Mouse (Mus musculus) midbrain, postnatal 0 days (tissue): ENCODE measurements at regions not wholly inside any gene's neighbourhood (a gene's known extent, or its start where the extent isn't known, plus 50 kb on each side); places are given as distances from the start of the nearest gene placed in this dataset.
A peak's percentile ranks its signal among the peaks of the same experiment; 100 is the strongest.

Source experiments
- ATAC-seq: fragments of 200-750 bp; cut with Nextera tagmentation; 2 replicates; pipeline ENCODE4 v1.8.0; 2017; ENCODE audit warnings: moderate number of reproducible peaks, mild to moderate bottlenecking, moderate TSS enrichment, moderate library complexity; ENCODE audit not compliant: low FRiP score
- DNase-seq: peaks from one replicate; pipeline ENCODE4 v3.0.0-alpha.2; 2015; ENCODE audit warnings: low spot score
- H3K27ac ChIP-seq: fragments of 300-500 bp; sonication (generic); 2 replicates; pipeline ENCODE4 v1.5.1; 2014; ENCODE audit warnings: low read depth, mild to moderate bottlenecking, low read length, mixed read lengths
- H3K27me3 ChIP-seq: fragments of 300-500 bp; sonication (generic); 2 replicates; pipeline ENCODE4 v1.6.1; 2014; ENCODE audit warnings: low read length, control low read depth, mixed read lengths; ENCODE audit not compliant: insufficient read depth
- H3K36me3 ChIP-seq: fragments of 300-500 bp; sonication (generic); 2 replicates; pipeline ENCODE4 v1.6.1; 2014; ENCODE audit warnings: low read length, control low read depth, mixed read lengths; ENCODE audit not compliant: insufficient read depth
- H3K4me1 ChIP-seq: fragments of 300-500 bp; sonication (generic); 2 replicates; pipeline ENCODE4 v1.6.1; 2014; ENCODE audit warnings: mild to moderate bottlenecking, control low read depth, antibody characterized with exemption, low read length, mixed read lengths; ENCODE audit not compliant: insufficient read depth
- H3K4me2 ChIP-seq: fragments of 300-500 bp; sonication (generic); 2 replicates; pipeline ENCODE4 v1.6.1; 2014; ENCODE audit warnings: low read depth, mild to moderate bottlenecking, low read length, mixed read lengths; ENCODE audit not compliant: poor library complexity, severe bottlenecking
- H3K4me3 ChIP-seq: fragments of 300-500 bp; sonication (generic); 2 replicates; pipeline ENCODE4 v1.5.1; 2014; ENCODE audit warnings: low read depth, mild to moderate bottlenecking, low read length, moderate library complexity
- H3K9ac ChIP-seq: fragments of 300-500 bp; sonication (generic); replicated peaks from 2 replicates; pipeline ENCODE4 v1.6.1; 2014; ENCODE audit warnings: mild to moderate bottlenecking, low read length, moderate library complexity, mixed read lengths; ENCODE audit not compliant: poor library complexity, severe bottlenecking
- H3K9me3 ChIP-seq: fragments of 300-500 bp; sonication (generic); 2 replicates; pipeline ENCODE4 v1.6.1; 2016; ENCODE audit warnings: low read length, control low read depth
- CTCF ChIP-seq: IDR thresholded peaks from 2 replicates; pipeline ENCODE4 v1.5.1; 2016; ENCODE audit warnings: antibody characterized with exemption, mild to moderate bottlenecking
- WGBS: fragments of 180-500 bp; shearing (Covaris S2); extraction: QIAGEN DNeasy Blood & Tissue Kit; methylation state at CpG from one replicate; pipeline ENCODE4 v1.1.7; 2014; 5-methylcytosine and 5-hydroxymethylcytosine counted together

- no peak overlapping the region for H3K4me3 ChIP-seq
- H3K27ac ChIP-seq = no peak overlapping the region
- H3K36me3 ChIP-seq = no peaks in the 10 kb centered on the region
- no peaks in the 10 kb centered on the region for H3K9me3 ChIP-seq
- no peaks in the 10 kb centered on the region for H3K4me1 ChIP-seq
- H3K4me2 ChIP-seq = no peak overlapping the region
- ATAC-seq (no peak), DNase-seq (no peak)
- no peak for TF ChIP-seq CTCF
- H3K27me3 ChIP-seq = no peaks in the 10 kb centered on the region
- no peak overlapping the region for H3K9ac ChIP-seq
- 88% methylated on average over 6 of the region's 6 CpGs for WGBS
Measured at GRCm38 (mm10) chr8:46931267-46931666, 55.4 kb upstream of the Enpp6 start.

GRCm38 (mm10) chr8:46933256-46933655 is 53.4 kb upstream of the Enpp6 start:
- H3K4me3 ChIP-seq = no peak overlapping the region
- no peaks in the 10 kb centered on the region for H3K27me3 ChIP-seq
- H3K9ac ChIP-seq = no peak overlapping the region
- ATAC-seq = no peak
- no peak for DNase-seq
- H3K4me1 ChIP-seq = no peaks in the 10 kb centered on the region
- no peak for TF ChIP-seq CTCF
- no peak overlapping the region for H3K27ac ChIP-seq
- no peaks in the 10 kb centered on the region for H3K36me3 ChIP-seq
- no peak overlapping the region for H3K4me2 ChIP-seq
- H3K9me3 ChIP-seq = no peaks in the 10 kb centered on the region

GRCm38 (mm10) chr8:46934254-46934653 is 52.4 kb upstream of the Enpp6 start:
- TF ChIP-seq CTCF = no peak
- DNase-seq = no peak
- H3K36me3 ChIP-seq = no peaks in the 10 kb centered on the region
- no peaks in the 10 kb centered on the region for H3K27me3 ChIP-seq
- no peak overlapping the region for H3K4me3 ChIP-seq
- H3K9me3 ChIP-seq = no peaks in the 10 kb centered on the region
- WGBS = 88% methylated on average over 9 of the region's 9 CpGs
- no peak overlapping the region for H3K4me2 ChIP-seq
- ATAC-seq = no peak
- no peak overlapping the region for H3K27ac ChIP-seq
- no peaks in the 10 kb centered on the region for H3K4me1 ChIP-seq
- H3K9ac ChIP-seq = no peak overlapping the region

GRCm38 (mm10) chr8:46934898-46935297 is 51.8 kb upstream of the Enpp6 start:
- Histone ChIP-seq H3K27ac (no peak overlapping the region), H3K36me3 (no peaks in the 10 kb centered on the region), H3K4me3 (no peak overlapping the region), H3K9ac (no peak overlapping the region), H3K4me1 (no peaks in the 10 kb centered on the region), H3K9me3 (no peaks in the 10 kb centered on the region), H3K27me3 (no peaks in the 10 kb centered on the region), H3K4me2 (no peak overlapping the region)
- 26% methylated on average over 9 of the region's 9 CpGs for WGBS
- ATAC-seq = 0 out of 2 replicates have a peak, but pooled peaks have one; percentile 54
- peak; percentile 71 for TF ChIP-seq CTCF
- peak; percentile 55 for DNase-seq

- Histone ChIP-seq H3K4me3 (no peak overlapping the region), H3K27ac (no peak overlapping the region), H3K4me1 (no peaks in the 10 kb centered on the region), H3K27me3 (no peaks in the 10 kb centered on the region), H3K9ac (no peak overlapping the region), H3K36me3 (no peaks in the 10 kb centered on the region), H3K9me3 (no peaks in the 10 kb centered on the region), H3K4me2 (peak overlapping the region; percentile 3; the same call in 1 of the 2 replicates)
- TF ChIP-seq CTCF = peak; percentile 80
- WGBS = 16% methylated on average over 8 of the region's 8 CpGs
- ATAC-seq = no peak
- peak; percentile 71 for DNase-seq
Measured at GRCm38 (mm10) chr8:46936039-46936438, 50.6 kb upstream of the Enpp6 start.
